Mouse (Mus musculus) cerebellum, adult 9-10 months (tissue): ENCODE measurements at regions not wholly inside any gene's neighbourhood (a gene's known extent, or its start where the extent isn't known, plus 50 kb on each side); places are given as distances from the start of the nearest gene placed in this dataset.

Experiments used
- DNase-seq: peaks from one replicate; pipeline ENCODE4 v3.0.0; 2022

DNA sequence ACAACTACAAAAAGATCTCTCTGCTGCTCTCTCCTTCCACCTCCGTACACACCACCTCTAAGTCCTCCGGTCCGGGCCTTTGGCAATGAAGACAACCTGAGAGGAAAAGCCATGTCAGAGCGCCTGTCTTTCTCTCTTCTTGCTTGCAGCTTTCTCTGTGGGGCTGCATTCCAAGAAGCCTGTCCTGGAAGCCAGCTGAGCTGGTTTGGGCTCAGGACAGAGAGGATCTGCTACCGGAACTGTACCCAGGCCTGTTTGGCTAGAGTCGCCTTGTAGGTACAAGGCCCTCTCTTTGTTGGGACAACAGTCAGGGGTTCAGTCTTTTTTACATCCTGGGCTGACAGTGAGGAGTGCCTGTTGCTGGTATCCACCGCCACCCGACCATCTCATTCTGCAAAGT lies 321.4 kb downstream of the Med13l start:
- DNase-seq, result no peak

DNA sequence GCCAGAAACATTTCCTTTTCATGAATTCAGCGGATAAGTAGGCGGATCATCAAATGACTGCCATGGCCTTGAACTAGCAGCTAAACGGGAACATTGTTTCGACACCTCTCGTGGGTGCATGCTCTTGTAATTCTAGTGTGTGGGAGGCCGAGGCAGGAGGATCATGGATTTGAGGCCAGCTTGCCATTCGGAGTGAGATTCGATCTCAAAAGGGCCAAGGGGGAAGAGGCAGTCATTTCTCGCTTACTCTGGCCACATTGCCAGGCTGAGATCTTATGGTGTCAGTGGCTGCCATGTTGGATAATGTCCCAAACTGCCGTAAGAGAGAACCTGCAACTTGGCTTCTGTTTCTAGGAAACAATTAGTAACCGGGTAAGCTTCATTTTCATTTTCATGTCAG lies 327.7 kb downstream of the Med13l start:
- no peak for DNase-seq

DNA sequence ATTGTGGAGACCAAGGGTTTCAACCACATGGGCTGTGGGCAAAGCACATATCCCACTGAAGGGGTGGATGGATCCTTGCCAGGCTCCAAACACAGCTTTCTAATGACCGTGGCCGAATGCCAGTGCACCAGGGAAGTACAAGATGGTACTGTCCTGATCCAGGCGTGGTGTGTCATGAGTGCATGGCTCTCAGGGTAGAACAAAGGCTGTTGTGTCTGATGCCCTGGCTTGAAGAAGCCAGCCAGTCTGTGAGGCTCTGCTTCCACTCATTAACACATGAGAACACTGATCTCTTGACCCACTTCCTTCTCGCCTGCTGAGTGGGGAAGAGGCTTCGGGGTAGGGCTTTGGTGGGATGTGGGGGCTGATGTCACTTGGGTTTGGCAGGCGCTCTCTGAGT lies 330.7 kb downstream of the Med13l start:
- DNase-seq, result peak; percentile 1

DNA sequence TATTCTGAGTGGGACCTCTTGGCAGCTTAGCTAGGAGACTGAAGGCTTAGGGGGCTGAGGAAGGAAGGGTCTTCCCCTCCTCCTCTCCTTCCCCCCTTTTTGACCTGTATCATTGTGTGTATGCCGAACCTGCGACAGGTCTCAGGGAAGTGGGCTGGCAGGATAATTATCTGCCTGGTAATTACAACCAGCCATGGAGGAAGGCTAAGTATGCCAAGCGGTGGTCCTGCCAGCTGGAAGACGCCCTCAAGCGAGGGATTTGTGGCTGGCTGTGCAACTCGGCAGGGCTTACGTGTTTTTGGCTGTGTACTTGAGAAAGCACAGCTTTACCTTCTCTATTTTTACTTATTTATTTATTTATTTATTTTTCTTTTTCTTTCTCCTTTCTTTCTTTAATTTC lies 347.7 kb downstream of the Med13l start:
- no peak for DNase-seq

DNA sequence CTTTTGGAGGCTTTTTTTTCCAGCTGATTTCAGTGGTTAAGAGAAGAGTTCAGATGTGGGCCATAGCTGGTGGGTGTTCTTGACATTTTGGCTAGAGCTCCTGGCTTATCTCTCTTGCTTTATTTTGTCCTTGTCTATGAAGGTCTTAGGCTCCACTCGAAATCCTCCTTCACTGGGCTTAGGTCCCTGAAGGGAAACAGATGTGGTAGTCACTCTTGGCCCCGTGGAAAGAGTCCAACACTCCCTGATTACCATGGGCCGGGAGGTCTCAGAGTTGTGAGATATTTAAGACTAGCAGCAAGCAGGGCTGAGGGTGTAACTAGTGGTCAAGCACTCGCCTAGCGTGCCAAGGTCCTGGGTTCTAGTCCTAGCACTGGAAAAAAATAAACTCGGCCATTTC lies 349.3 kb downstream of the Med13l start:
- no peak for DNase-seq

DNA sequence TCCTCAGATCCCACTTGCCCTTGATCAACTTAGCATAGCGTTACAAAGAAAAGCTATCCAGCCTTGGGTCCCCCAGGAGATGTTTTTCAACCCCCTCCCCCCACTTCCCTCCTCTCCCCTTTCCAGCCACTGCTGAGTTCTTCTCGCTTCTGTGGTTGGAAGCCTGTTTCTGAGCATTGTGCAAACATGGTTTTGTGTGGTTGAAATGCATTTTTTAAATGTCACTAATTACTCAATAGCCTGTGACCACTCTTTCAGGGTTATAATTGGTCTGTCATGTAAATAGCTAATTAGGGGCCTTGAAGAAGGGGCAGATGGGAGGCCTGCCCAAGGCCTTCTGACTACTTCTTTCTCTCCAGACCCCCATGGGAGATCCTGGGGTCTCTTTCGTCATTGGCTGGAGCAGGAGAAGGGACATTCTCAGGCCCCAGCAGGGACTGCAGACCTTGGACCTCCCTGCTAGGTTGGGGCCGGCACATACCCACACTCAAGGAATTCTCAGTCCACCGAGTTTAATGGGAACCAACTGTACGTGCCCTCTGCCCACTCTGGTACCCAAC lies 353.8 kb downstream of the Med13l start:
- no peak for DNase-seq

DNA sequence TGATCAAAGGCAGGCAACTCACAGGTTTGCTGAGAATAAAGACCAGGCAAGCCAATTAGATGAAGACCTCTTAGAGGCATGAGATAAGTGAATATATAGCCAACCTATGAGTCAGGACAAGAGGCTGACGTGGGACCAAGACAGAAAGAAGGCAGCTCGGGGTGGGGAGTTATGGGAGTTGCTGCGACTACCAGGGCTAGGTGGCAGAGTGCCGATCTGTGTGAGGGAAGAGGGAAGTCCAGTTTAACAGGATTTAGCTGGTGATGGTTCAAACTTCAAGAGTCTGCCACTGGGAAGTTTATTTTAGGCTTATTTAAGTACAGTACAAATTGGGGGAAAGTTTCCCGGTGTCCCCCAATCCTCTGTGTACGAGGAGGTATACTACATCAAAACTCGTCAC lies 362.9 kb downstream of the Med13l start:
- DNase-seq, result no peak

DNA sequence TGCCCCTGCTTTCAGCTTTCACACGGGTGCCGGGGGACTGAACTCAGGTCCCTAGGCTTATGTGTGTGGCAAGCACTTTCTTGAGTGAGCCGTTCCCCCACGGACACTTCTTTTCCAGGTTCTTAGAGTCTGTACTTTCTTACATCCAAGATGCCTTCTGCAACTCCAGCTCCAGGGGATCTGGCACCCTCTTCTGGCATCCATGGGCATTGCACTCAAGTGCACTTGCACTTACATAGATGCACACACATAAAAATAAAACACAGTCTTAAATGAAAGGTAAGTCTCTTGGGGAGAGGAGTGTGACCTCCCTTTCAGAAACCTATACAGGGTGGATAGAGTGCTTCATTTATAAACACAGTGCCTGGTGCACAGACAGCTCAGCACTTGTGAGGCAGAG lies 368.6 kb downstream of the Med13l start:
- no peak for DNase-seq

DNA sequence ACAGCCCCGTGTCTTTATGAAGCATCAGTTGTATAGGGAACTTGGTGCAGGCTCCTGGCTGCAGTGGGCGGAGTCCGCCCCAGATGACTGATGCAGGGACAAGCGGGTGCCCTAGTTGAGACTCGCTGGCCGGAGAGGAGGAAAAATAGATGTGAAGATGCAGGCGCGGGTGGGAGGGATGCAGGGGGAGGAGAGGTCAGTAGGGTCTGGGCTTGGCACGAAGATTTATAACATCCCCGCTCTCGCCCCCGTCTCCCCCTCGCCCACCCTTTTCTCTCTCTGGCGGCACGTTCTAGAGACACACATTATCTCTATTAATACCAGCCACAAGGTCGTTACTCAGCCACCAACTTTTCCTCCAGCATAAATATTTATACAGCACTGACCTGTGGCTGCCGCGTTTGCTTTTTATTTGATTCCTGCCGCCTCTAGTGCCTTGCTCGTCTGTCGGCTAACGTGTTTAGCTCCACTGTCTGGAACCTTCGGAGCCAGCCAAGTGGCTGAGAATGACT lies 369.6 kb downstream of the Med13l start:
- no peak for DNase-seq

DNA sequence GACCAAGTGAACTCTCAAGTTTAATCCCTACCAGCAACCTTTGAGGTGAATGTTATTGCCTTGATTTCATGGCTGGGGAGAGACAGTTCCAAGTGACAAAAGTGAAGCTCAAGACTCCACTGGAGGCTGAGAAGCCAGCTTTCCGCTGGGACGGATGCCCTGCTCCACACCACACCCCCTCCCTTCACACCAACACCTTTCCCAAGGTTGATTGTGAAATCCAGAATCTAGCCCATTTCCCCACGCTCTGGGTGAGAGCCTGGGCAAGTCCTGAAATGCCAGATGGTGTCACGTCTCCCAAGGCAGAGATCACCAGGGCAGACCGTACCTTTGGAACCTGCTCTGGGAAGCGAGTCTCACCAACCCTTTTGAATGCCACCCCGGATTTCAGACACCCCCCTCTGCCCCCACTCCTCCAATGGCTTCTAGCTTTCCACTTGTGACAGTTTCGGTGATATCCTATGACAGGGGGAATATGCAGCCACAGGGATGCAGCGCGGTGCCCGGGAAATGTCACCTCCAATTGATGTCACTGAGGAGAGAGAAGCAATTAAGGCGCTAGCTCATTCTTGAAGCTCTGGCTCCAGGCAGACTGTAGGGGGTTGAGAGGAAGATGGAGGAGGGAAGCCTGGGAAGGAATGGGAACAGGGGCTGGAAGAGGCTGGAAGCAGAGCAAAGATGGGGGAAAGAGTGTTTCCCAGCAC lies 379.0 kb downstream of the Med13l start:
- no peak for DNase-seq

DNA sequence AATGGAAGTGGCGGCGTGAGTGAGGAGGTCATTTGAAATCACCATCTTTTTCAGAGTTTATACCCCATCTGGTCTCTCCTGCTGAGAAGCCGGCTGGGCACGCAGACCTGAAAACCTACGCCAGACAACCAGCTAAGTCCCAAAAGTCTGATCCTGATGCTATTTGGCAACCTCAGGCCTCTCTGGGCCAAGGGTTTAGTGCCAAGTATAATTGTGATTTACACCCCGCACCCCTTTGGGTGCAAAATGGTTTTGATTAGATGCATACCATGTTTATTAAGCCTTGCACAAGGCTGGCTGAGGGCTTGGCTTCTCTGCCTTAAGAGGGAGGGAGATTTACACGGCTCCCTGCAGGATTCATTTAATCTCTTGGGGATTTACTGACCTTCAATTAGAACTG lies 383.8 kb downstream of the Med13l start:
- no peak for DNase-seq

DNA sequence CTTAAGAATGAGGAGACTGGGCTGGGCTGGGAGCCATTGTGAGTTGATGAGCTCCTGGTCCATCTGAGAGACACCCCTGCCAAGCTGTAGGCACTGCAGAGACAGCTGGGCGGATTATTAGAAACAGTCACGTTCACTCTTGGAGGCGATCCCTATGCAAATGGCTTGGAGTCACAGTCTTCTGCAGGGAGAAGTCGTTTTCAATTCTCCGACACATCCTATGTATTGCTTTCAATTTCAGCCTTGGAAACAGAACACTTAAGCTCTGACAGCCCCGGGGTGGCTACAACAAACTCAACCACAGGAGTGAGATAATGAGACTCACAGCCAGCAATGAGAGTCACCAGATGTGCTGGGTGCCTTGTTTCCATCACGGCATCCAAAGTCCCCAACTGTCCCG lies 385.6 kb downstream of the Med13l start:
- DNase-seq, result no peak

DNA sequence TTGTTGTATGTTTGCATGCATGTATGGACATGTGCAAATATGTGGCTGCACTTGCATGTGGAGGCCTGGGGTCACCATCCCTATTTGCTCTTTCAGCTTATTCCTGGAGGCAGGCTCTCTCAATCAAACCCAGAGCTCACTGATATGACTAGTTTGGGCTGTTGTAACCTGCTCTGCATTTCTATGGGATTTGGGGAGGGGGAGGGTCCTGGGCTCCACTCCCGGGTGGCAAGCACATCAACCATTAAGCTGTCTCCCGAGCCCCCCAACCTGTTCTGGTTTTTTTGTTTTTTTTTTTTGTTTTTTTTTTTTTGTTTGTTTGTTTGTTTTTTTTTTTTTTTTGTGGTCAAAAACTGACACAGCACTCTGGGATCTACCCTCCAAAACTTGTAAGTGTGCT lies 386.5 kb downstream of the Med13l start:
- DNase-seq, result no peak

DNA sequence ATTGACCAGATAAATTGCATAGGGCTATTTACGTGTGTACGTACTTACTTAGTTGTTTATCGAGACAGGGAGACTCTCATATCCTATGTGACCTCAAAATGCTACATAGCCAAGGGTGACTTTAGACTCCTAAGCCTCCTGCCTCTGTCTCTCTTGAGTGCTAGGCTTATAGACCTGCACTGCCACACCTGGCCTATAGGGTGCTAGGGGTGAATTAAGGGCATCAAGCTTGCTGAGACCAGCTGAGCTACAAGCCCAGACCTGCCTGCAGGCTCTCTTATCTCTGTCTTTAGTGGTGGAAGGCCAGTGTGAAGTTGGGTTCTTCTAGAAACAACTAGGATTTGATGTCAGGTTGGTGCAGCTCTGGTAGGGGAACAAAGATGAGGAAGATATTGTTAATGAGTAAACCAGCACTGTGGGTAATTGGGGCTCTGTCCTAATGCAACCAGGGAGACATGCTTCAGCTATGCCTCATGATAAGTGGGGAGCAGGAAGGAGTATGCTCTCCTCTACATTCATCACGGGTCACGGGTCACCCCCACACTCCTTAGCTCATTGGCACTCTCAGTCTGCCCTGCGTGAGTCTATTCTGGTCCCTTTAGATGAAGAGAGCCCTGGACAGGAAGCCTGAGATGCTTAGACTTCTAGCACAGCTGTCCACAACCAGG lies 387.8 kb downstream of the Med13l start:
- DNase-seq, result no peak

DNA sequence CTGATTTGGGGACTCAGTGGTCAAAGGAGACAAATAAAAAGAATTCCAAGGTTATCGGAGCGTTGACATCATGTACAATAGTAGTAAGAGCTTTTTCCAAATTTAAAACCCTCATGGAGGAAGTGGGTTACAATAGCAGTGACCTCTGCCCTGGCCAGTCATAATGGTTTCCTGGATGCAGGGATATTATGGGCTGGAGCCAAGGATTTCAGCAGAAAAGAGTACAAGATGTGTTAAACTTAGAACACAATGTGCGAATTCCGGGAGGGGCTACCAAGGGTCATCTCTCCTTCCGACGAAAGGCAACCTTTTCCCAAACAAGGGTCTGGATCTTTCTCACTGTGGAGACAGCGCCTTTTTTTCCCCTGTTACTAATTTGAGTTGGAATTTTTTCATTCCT lies 390.6 kb downstream of the Med13l start:
- DNase-seq, result no peak

DNA sequence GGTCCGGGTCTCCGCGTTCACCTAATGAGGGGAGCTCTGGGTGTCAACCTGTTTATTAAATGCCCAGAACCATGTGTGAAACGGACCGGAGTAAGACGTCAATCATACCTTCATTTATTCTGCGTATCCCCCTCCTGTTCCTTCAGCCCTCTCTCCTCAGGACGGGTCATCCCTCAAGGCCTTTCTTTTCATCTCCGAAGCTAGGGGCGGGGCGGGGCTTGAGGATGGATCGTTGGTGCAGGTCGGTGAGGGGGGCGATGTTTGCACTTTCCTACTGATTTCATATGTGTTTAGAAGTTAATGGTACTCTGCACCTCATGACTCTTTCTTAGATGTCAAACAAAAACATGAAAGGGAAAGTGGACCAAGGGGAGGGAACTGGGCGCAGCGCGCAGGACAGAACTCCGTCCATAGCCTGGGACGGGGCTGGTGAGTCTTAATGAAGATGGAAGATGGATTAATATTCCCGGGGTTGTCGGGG lies 400.1 kb downstream of the Med13l start:
- DNase-seq, result no peak

DNA sequence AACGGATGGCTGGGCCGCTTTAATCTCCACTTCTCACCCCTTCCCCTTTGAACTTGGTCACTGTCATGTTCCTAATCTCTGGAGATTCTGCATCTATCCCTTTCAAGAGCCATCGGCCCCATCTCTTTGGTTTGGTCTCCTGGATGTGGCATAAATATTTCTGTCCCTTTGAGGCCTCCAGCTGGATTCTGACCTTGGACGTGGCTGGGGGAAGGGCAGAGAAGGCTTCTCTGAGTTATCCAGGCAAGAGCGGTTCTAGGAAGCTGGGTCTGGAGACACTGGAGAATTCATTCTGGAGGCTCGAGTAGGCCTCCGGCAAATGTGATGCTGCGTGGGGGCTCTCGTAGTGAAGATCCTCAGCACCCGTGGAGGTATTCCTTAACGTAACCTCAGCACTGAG lies 400.6 kb downstream of the Med13l start:
- DNase-seq, result no peak

DNA sequence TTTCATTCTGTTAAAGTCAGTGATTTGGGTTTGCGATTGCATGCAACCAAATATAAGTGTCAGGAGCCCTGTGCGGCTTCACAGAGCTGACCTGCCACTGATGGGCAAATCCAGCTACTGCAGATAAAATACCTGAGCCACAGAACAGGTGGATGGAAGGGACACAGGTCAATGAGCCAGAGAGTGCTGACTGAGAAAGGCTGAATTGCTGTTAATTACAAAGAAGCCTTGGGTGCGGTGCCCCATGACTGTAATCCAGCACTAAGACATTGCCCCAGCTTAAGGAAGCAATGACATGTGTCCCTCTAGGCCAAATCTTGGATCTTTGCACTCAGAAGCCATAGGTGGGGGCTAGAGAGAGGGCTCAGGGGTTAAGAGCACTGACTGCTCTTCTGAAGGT lies 401.7 kb downstream of the Med13l start:
- no peak for DNase-seq

DNA sequence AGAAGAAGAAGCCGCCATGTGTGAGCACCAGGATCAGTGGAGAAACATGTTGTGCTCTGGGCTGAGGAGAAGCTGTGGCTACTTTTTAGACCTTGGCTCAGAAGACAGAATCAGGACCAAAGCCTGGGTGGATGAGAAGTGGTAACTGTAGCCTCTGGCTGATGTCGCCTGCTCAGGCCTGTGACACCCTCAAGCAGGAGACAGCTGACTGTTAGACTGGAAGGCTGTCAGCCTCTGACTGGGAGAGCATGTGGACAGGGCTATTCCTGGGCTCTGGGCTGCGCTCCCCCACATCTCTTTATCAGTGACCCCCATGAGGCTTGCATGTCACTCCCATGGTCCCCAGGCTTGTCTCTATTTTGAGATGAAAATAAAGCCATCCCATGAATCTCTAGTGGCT lies 402.5 kb downstream of the Med13l start:
- DNase-seq, result no peak

DNA sequence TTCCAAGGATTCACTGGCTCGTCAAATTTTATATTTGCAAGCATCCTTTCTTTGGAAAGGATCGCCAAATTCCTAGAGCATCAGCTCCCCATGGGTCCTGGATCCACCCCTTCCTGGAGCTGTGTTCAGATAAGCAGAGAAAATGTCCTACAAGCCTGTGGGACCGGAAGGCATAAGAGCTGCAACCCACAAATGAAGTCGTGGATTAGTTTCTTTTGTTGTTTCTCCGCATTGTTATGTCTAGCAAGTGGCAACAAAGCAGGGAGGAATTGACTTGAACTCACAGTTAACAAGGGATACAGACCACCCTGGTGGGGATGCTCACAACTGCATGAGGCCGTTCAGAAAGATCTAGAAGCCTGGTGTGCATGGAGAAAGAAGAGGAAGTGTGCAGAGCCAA lies 406.4 kb downstream of the Med13l start:
- DNase-seq, result no peak

DNA sequence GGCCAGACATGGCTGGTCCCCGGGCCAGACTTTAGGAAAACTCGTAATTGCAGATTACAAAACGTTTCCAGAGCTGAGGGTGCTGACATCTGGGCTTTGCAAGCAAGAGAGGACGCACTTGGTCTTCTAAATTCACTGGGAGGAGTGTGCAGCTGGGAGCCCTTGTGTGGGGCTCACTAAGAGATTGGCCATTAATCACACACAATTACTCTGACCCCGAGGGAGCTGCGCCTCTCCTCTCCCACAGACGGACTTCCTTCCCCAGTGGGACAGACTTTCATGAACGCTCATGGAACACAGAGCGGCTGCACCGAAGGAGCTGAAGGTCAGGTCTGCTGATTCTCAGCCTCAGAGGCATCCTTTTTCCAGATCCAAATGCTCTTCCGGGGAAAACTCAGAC lies 407.2 kb downstream of the Med13l start:
- no peak for DNase-seq

DNA sequence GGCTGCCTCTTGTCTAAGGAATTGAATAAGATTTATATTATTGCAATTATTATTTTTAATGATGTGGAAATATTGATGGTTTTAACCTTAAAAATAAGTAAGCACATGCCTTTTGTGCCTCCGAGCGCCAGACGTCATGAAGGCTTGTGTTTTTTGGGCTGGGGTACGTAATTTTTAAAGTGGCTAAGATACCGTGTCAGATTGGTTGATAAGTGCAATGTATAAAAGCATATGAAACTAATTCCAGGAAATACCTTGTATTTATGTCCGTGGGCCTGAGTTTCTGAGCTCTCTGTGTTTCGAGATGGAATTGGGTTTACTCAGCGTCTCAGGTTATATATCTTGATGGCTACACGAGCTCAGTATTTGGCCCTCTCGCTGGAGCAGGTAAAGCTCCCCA lies 414.7 kb downstream of the Med13l start:
- no peak for DNase-seq

DNA sequence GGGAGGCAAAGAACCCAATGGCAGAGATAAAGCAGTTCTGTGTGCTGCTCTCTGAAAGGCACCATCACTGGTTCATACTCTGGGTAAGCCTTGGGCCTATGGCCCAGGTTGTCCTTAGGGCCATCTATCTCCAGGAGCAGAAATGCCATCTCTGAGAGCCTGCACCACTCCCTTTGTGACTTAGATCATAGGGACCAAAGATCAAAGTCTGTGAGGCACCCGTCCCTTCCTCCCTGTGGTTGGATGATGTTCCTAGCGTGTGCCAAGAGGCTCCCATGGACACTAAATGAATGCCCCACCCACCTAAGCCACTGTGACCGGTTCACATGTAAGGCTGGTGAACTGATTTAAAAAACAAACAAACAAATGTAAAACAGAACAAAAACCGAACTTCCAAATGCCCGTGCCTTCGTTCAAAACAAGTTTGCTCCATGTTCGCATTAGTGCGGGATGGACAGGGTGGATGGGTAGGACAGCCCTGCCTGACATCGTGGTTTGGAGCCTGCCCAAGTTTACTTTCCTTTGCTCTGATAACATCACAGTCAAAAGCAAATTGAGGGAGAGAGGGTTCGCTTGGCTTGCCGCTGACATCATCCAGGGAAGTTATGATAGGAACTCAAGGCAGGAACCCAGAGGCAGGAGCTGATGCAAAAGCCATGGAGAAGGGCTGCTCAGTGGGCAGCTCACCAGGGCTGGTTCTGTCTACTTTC lies 418.6 kb downstream of the Med13l start:
- DNase-seq, result no peak

DNA sequence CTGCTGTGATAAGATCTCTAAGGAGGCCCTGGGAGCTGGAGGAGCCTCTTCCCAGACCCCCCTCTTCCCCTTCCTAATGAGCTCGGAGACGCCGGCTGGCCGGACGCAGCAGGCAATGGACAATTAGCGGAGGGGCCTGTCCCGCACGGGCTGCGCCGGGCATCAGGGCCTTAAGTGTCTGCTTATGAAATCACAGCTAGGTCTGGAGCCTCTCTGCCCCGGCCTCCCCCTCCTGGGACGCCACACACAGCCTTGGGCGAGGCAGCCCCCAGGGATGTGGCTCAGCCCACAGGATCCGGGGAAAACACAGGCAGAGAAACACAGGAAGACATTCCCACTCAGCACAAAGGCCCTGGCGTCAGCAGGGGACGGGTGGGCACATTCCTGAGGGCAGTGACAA lies 420.6 kb downstream of the Med13l start:
- no peak for DNase-seq
